Mouse (Mus musculus) liver, embryonic 14.5 days (tissue): ENCODE measurements around the gene Adrm1. TPM values are rescaled to one million over a fixed set of nuclear protein-coding genes. Genes with fewer than 3 reads are reported as not detected.

ENCODE experiments used
- ATAC-seq: fragments of 200-750 bp; cut with Nextera tagmentation; 2 replicates; pipeline ENCODE4 v1.8.0; 2017; ENCODE audit warnings: moderate number of reproducible peaks, mild to moderate bottlenecking, moderate library complexity; ENCODE audit not compliant: insufficient read depth
- DNase-seq, 3 experiments: peaks; one replicate each; pipeline ENCODE4 v3.0.0-alpha.2; 2012 to 2013; ENCODE audit warnings: low read depth in 3 of 3, low spot score in 3 of 3
- H3K27ac ChIP-seq: fragments of 300-500 bp; sonication (generic); 2 replicates; pipeline ENCODE4 v1.5.1; 2014; ENCODE audit warnings: moderate library complexity, mild to moderate bottlenecking, control low read depth, inconsistent platforms
- H3K27me3 ChIP-seq: fragments of 300-500 bp; sonication (generic); 2 replicates; pipeline ENCODE4 v1.6.1; 2014; ENCODE audit warnings: mild to moderate bottlenecking, low read length, moderate library complexity; ENCODE audit not compliant: control insufficient read depth, insufficient read depth
- H3K36me3 ChIP-seq: fragments of 300-500 bp; sonication (generic); replicated peaks from 2 replicates; pipeline ENCODE4 v1.6.1; 2014; ENCODE audit warnings: low read depth; ENCODE audit not compliant: control insufficient read depth, insufficient read depth
- H3K4me1 ChIP-seq, 2 experiments: fragments of 200-500 bp in 1 of 2; fragments of 300-500 bp in 1 of 2; sonication (generic) in 1 of 2; replicated peaks; 2 replicates each; pipeline ENCODE4 v1.6.1; 2012 to 2014; ENCODE audit warnings: antibody characterized with exemption in 1 of 2, inconsistent platforms in 1 of 2, low read length in 1 of 2; ENCODE audit not compliant: control insufficient read depth in 2 of 2, insufficient read depth in 2 of 2
- H3K4me2 ChIP-seq: fragments of 300-500 bp; sonication (generic); 2 replicates; pipeline ENCODE4 v1.6.1; 2014; ENCODE audit warnings: low read depth, mild to moderate bottlenecking, control low read depth, moderate library complexity
- H3K4me3 ChIP-seq, 2 experiments: fragments of 200-500 bp in 1 of 2; fragments of 300-500 bp in 1 of 2; sonication (generic) in 1 of 2; 2 replicates each; pipeline ENCODE4 v1.5.1; 2012 to 2014; ENCODE audit warnings: low read depth in 2 of 2, low read length in 2 of 2, mild to moderate bottlenecking in 2 of 2, control low read depth in 1 of 2, inconsistent platforms in 1 of 2, moderate library complexity in 1 of 2; ENCODE audit not compliant: insufficient read depth in 1 of 2
- H3K9ac ChIP-seq: fragments of 300-500 bp; sonication (generic); replicated peaks from 2 replicates; pipeline ENCODE4 v1.6.1; 2014; ENCODE audit warnings: mild to moderate bottlenecking, control low read depth, moderate library complexity
- H3K9me3 ChIP-seq: fragments of 300-500 bp; sonication (generic); 2 replicates; pipeline ENCODE4 v1.6.1; 2016; ENCODE audit warnings: low read length, mixed read lengths; ENCODE audit not compliant: control insufficient read depth
- CTCF ChIP-seq: IDR thresholded peaks from 2 replicates; pipeline ENCODE4 v1.5.1; 2016; ENCODE audit warnings: antibody characterized with exemption, low read depth, control low read depth
- EP300 ChIP-seq: IDR thresholded peaks from 2 replicates; pipeline ENCODE4 v1.6.1; 2016; ENCODE audit warnings: antibody characterized with exemption, low read depth
- WGBS: fragments of 180-500 bp; shearing (Covaris S2); extraction: QIAGEN DNeasy Blood & Tissue Kit; methylation state at CpG from one replicate; pipeline ENCODE4 v1.1.7; 2014; ENCODE audit not compliant: insufficient replicate concordance; 5-methylcytosine and 5-hydroxymethylcytosine counted together
- polyA plus RNA-seq, 2 experiments: library from polyadenylated mRNA; depleted of rRNA in 1 of 2; stranded (reverse) in 1 of 2; unstranded in 1 of 2; fragments of >200 nt; fragmentation: Nextera tagmentation in 1 of 2; extraction: Ambion mirVana in 1 of 2; gene quantifications; 2 replicates each; pipeline versions ENCODE4 v1.2.1 to v1.2.3; 2012 to 2014

The Adrm1 gene
- polyA plus RNA-seq, 2 experiments, result 51.7 to 77.8 TPM

GRCm38 (mm10) chr2:180215011-180215461 is 43.8 kb downstream of the Adrm1 start:
- no peak overlapping the region for H3K27ac ChIP-seq

DNA sequence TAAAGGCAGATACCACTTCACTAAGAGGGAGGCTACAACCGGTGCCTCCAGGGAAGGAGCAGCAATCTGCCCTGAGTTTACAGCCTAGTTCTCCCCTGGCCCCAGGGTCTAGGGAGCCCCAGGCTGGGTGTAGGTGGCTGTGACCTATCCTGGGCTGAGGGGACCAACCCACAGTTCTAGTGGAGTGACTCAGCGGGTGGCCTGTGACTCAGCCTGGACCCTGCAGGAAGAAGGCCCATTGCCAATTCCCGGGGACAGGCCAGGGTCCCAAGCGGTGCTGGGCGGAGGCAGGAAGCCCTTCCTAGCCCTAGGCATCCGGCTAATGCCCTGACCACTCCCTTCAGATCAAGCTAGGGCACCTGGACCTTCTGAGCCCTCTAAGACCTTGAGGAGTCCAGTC is 44.7 kb downstream of the Adrm1 start:
- ATAC-seq (0 out of 2 replicates have a peak, but pooled peaks have one; percentile 14), DNase-seq (no peak)
- H3K36me3 ChIP-seq, result no peaks in the 10 kb centered on the region
- no peak overlapping the region for H3K9ac ChIP-seq
- no peaks in the 10 kb centered on the region for H3K9me3 ChIP-seq
- TF ChIP-seq CTCF, result no peak
- TF ChIP-seq EP300, result no peak
- H3K4me2 ChIP-seq, result no peak overlapping the region
- 44% methylated on average over 6 of the region's 6 CpGs for WGBS
- H3K4me3 ChIP-seq, result no peak overlapping the region
- no peaks in the 10 kb centered on the region for H3K4me1 ChIP-seq
- no peaks in the 10 kb centered on the region for H3K27me3 ChIP-seq
- H3K27ac ChIP-seq, result no peak overlapping the region

More at GRCm38 (mm10) chr2:180215011-180215461, 43.8 kb downstream of the Adrm1 start:
- WGBS, result 59% methylated on average over 8 of the region's 8 CpGs
- no peaks in the 10 kb centered on the region for H3K9me3 ChIP-seq
- no peaks in the 10 kb centered on the region for H3K27me3 ChIP-seq
- H3K4me1 ChIP-seq, result no peaks in the 10 kb centered on the region
- H3K4me2 ChIP-seq, result no peak overlapping the region
- TF ChIP-seq EP300 (no peak), CTCF (no peak)
- H3K4me3 ChIP-seq, result no peak overlapping the region
- DNase-seq (no peak), ATAC-seq (no peak)
- no peak overlapping the region for H3K9ac ChIP-seq
- no peaks in the 10 kb centered on the region for H3K36me3 ChIP-seq

DNA sequence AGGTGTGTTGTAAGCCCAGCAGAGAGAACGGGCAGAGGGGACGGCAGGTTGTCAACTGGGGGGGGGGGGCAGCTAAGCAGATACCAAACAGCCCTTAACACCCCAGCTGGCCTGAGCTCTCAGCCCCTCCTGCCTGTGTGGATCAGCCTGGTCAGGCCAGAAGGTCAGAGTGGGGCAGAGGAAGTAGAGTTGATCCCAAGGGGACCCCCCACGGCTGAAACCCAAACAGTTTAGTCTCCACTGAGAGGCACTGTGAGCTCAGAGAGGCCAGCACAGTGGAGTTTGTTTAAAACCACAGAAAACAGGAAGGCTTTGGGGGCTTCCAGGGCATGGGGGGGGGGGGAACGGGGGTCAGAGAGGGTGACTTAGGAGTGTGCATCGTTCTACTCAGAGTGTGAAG is 45.6 kb downstream of the Adrm1 start:
- Histone ChIP-seq H3K27me3 (no peaks in the 10 kb centered on the region), H3K4me2 (no peak overlapping the region), H3K36me3 (no peaks in the 10 kb centered on the region), H3K27ac (no peak overlapping the region), H3K9me3 (no peaks in the 10 kb centered on the region), H3K4me1 (no peaks in the 10 kb centered on the region), H3K9ac (no peak overlapping the region), H3K4me3 (no peak overlapping the region)
- no peak for DNase-seq
- TF ChIP-seq CTCF (no peak), EP300 (no peak)
- WGBS, result 31% methylated on average over 5 of the region's 5 CpGs
- no peak for ATAC-seq

- H3K27ac ChIP-seq, result no peak overlapping the region
- H3K9ac ChIP-seq, result no peak overlapping the region
- no peak overlapping the region for H3K4me2 ChIP-seq
- 72% methylated on average over 8 of the region's 8 CpGs for WGBS
- no peak for ATAC-seq
- no peaks in the 10 kb centered on the region for H3K36me3 ChIP-seq
- no peaks in the 10 kb centered on the region for H3K27me3 ChIP-seq
- H3K9me3 ChIP-seq, result no peaks in the 10 kb centered on the region
- H3K4me3 ChIP-seq, result no peak overlapping the region
- no peak for DNase-seq
- H3K4me1 ChIP-seq, result no peaks in the 10 kb centered on the region
- TF ChIP-seq EP300 (no peak), CTCF (no peak)
Observed at GRCm38 (mm10) chr2:180217587-180217986, 46.3 kb downstream of the Adrm1 start.

GRCm38 (mm10) chr2:180218241-180218640 is 47.0 kb downstream of the Adrm1 start:
- Histone ChIP-seq H3K9ac (no peak overlapping the region), H3K27ac (no peak overlapping the region), H3K4me3 (no peak overlapping the region), H3K36me3 (no peaks in the 10 kb centered on the region), H3K4me2 (no peak overlapping the region), H3K9me3 (no peaks in the 10 kb centered on the region), H3K27me3 (no peaks in the 10 kb centered on the region; the same call in 1 of the 2 replicates), H3K4me1 (no peaks in the 10 kb centered on the region)
- TF ChIP-seq CTCF (no peak), EP300 (no peak)
- 24% methylated on average over 3 of the region's 3 CpGs for WGBS
- DNase-seq (no peak), ATAC-seq (no peak)
